Mouse (Mus musculus): ENCODE measurements around the gene Ksr1. TPM values are rescaled to one million over a fixed set of nuclear protein-coding genes. Genes with fewer than 3 reads are reported as not detected.
A peak's percentile ranks its signal among the peaks of the same experiment; 100 is the strongest.

Gene Ksr1
- polyA plus RNA-seq, 2 experiments from 2014 or later: 2.9 to 3.8 TPM

DNA sequence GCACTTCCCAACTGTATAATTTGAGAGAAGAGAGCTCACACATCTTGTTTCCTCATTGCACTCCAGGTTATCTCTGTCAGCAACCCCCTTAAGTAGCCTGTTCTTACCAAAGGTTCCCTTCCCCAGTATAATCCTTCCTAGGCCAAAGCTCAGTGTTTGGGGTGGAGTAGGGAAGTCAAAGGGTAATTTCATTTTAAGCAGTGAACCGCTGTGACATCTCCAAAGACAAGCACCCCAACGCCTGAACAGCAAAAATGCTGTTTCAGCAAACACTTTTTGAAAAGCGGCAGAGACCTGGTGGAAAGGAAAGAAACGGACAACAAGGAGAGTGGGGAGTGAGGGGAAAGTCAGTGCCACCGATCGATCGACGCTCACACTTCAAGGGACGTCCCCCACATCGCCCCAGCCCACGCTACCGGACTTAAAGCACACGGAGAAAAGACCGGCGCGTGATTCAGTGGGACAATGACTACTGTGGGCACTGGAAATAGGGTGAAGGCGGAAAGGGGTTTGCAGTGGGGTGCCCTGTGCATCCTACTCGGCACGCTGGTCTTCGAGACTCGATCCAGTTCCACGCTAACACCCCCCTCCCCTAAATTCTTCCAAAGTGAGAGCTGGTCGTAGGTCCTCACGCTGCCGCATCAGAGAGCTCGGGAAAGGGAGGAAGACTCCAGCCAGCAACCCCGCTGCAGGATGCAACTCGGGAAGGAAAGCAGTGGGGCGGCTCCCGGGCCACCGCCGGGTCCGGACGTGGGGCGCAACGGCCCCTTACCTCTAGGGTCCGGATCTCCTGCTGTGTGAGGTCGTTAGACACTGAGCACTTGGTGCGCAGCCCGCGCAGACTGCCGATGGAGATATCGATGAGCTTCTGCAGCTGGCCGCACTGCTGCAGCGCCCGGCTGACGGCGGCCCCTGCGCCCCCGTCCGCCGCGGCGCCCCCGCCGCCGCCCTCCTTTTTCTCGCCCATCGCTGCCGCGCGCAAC is 633 bp downstream of the Ksr1 start:
- ATAC-seq: peak; percentile 15

DNA sequence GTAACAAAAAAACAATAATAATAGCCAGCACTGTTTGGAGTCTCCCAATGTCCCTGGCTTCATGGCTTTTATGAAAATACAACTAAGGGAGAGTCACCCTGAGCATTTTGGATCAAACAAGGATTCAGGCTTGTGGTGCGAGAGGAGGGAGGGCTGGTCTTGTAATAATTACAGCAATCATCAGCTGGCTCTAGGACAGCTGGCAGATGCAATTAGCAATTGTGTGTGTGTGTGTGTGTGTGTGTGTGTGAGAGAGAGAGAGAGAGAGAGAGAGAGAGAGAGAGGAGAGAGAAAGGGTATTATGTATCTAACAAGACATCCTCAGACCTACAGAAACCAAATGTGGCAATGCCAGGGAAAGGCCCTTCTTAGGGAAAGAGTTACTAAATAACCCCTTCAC is 1.5 kb downstream of the Ksr1 start:
- no peak for ATAC-seq

DNA sequence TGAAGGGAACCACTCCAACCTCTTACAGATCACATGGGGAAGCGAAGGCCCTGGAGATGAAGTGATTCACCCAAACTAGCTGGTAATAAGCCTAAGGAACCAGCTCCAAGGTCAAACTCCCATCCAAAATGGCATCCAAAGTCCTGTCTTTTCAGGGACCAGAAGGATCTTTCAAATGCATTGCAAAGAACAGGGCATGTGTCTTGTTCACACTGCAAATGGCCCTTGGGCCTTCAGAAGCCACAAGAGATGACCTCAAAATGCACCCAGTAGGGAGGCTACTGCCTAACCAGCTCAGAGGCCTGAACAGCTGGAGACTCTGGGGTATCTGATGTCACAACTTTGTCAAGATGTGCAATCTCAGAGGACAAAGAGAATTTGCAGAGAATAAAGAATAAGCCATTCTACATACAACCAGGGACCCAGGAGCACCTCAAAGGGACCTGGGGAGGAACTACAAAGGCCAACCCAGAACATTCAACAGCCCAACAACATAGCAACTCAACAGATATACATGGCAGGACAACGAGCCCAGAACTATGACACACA is 2.1 kb downstream of the Ksr1 start:
- ATAC-seq: no peak

DNA sequence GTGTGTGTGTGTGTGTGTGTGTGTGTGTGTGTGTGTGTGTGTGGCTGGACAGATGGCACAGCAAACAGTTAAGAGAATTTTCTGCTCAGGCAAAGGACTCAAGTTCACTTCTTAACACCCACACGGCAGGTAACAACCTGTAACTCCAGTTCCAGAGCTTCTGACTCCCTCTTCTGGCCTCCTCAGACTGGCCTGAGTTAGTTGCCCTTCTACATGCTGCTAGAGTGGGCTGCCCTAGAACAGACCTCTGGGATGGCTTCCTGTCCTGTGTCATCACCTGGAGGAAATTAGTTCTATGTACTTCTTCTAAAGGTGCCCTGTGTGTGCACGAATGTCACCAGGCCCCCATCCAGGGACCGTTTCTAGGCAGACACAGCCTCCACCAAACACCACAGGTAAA is 2.9 kb downstream of the Ksr1 start:
- ATAC-seq: no peak

DNA sequence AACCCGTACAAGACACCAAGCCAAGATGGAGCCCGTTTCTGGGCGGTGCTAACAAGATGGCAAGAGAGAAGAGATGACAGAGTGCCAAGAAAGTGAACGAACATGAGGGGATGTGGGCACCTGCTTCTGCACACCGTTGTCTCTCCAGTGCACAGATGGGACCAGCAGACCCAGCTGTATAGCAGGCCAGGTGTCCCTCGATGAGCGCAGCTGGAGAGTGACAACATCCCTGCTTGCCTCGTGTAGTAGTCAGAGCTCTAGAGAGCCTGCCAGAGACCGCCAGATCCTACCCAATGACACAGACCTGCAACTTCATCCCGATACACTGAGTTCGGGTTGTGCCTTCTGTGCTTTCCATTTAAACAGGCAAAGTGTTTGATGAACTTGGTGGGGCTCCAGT is 3.8 kb downstream of the Ksr1 start:
- no peak for ATAC-seq

DNA sequence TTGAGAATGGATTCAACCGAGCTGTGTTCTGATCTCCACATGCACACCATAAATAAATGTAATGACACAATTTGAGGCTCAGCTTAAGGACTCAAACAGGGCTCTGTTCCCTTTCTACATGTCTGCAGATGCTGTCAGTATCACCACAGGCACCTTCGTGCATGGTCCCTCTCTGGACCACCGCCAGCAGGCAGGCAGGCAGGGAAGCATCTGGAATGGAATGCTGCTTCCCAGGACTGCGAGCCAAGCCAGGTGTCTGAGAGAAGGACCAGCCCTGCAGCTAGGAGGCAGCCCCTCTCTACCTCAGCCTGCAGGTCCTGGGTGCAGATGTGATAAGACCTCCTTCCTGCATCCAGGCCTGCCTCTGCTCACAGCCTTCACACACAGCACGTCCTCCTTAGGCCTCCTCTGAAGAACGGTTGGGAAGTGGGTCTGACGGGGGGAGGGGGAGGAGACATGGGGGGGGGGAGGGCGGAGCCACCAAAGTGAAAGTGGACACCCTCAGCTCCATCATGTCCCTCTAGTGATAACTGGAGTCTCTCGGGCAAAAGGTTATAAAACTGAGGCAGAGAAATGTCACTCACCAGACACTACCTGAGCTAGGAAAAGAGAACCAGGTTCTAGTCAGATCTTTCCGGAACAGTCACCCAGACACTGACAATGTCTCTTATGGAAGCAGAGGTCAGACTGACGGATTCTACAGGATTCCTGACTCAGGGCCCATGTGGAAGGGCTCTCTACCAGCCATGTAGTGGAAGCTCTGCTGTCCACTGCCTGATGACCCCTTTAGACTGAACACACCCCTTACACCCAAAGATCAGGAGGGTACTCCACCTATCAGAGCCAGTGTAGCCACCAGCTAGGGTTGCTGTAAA is 4.7 kb downstream of the Ksr1 start:
- no peak for ATAC-seq

DNA sequence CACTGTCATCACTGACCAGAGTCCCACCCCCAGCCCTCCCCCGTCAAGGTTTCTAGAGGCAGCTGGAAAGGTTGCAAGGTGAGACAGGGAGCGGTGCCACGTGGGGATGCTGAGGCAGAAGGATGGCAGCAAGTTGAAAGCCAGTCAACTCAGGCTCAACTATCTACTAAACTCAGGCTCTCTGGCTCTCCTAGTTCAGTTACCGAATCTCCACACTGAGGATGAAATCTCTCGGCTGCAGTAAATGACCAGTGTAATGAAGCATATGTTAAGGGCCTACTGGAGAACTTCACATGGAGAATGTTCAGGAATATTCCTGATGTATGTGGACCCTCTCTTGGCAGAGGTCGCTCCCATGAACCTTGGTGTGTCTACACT is 5.7 kb downstream of the Ksr1 start:
- ATAC-seq: no peak

DNA sequence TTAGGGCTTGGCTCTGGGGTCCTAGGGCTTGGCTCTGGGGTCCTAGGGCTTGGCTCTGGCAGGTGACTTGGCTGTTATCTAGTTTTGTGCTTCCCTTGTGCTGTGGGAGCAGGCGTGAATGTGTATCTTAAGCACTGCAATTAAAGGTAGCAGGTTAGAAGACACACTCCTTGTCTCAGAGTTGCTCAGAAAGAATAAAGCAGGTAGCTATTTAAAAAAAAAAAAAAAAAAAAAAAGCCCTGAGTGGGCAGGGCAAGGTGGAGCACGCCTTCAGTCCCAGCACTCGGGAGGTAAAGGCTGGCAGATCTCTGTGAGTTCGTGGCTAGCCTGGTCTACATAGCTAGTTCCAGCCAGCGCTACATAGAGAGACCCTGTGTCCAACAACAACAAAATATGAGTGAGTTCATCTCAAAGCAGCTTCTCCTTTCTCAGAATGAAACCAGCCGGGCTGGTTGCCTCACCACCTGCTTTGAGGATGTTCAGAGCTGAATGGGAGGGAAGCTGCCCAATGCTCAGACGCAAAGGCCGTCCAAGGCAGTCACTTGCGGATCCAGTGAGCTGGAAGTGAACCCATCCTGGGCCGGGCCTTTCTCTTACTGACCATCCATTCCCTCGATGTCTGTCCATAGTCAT is 6.2 kb downstream of the Ksr1 start:
- no peak for ATAC-seq

DNA sequence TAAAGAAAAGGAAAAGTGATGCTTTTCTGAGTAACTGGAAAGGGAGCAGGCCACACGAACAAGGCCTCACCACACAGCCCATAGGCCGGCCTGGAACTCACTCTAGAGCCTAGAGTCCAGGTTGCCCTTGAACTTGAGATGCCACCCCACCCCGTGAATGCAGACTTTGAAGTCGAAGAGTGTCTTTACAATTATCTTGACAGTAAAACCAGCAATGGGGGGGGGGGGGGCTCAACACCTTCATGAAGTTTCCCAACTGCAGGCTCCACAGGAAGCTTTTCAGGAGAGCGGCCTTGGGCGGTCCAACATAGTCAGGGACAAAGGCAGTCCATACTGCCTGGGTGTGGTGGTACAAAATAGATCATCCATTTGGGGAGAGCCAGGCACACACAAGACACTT is 7.6 kb downstream of the Ksr1 start:
- no peak for ATAC-seq

DNA sequence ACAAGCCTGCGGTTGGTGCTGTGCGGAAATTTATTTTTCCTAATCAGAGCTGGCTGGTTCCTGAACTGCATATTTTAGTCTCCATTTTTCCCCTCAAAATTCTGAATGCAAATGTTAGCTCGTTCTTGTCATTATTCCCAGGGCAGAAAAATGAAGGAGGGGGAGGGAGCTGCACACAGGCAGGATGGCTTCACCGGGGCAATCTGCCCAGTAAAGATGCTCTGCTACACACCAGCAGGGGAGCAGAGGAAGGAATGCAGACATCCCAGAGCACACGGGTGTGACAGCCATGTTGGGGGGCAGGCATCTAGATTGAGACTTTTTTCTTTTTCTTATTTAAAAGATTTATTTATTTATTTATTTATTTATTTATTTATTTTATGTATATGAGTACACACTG is 9.0 kb downstream of the Ksr1 start:
- no peak for ATAC-seq

DNA sequence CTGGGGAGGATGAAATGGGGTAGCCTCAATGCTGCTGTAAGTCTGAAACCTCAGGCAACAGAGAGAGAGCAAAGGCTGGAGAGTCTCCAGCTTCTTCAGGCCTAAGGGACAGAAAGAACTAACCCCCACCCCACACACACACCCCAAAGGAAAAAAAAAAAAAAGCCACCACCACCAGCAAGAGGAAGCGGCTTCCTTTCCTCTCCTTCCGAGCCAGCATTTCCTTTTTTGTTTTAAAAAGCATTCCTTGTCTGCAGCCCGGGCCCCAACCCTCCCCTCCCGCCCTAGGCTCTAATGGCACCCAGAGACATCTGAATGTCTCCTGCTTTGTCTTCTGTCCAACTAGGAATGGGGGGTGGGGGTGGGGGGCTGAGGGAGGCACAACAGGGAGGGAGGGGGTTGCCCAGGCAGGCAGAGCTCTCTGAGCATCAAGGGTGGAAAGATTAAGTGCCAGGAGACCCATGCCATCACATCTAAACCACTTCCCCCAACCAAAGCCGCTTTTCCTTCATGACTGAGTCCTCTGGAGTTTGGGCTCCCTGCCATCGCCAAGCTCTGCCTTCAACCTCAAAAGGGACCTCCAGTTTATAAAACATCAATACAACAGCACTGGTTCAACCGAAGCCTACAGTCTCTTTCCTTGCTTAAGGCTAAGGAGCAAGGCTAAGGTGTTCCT is 10.4 kb downstream of the Ksr1 start:
- ATAC-seq: no peak

DNA sequence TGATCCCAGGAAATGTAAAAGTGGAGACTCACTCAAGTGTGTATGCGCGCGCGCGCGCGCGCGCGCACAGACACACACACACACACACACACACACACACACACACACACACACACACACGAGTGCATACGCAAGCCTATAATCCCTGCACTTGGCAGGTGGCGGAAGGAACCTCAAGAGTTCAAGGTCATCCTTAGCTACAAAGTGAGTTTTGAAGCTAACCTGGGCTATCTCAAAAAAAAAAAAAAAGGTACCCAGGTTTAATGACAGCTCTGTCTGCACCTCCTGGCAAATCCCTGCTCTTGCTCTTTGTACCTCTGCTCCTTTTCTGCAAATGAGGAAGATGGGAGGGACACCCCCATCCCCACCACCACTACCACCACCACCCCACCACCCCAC is 11.1 kb downstream of the Ksr1 start:
- no peak for ATAC-seq

DNA sequence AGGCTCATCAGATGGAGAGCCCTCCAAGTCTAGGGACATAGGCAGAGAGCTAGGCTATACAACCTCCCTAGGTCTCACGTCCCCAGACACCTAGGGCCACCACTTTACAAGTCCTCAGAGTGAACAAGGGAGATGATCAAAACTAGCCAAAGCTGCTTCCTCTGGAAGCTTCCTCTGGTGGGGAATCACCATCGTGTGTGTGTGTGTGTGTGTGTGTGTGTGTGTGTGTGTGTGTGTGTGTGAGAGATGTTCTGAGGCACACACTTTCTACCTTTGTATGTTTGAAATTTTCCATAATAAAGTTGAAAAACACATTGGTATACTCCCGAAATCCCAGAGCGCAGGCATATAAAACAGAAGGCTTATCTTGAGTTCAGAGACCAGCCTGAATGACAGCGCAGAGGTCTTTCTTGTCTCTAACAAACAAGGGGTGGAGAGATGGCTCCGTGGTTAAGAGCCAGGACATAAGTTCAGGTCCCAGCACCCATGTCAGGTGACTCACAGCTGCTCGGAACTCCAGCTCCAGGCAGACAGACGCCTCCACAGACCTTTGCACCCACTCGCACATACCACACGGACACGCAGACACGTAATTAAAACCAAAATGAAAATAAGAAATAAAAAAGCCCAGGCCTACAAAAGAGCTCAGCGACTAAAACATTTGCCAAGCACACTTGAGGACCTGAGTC is 11.6 kb downstream of the Ksr1 start:
- ATAC-seq: no peak

DNA sequence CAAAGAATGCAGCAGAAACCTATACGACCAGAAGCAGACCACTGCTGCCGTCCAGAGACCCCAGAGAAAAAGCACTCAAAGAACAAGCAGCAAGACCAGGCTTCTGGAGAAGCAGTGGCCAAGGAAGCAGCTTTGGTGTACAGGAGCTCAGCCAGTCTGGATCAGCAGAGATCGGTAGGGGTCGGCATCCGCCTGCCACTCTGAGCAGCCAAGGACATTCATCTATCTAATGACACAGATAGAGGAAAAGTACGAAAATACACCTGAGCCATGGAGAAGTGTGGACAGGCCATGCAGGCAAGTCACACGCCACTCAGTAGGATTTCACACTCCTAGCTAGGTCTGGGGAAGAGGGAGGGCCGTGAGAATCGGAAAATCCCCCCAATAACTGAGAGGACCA is 12.2 kb downstream of the Ksr1 start:
- no peak for ATAC-seq

DNA sequence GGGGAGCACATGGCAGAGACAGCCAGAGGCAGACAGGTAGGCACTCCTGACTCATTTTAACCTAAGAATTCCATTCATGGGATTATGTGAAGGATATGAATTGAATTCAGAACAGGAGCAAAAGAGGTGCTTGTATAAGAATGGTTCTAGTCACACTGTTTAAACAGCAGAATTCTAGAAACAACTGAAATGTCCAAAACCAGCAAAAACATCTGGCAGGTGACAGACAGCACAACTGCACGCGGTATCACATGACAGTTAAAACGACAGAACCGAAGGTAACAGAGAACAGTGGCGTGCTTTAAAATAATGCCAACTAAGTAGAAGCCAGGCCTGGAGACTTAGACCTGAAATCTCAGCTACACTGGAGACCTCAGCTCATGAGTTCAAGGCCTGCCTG is 13.2 kb downstream of the Ksr1 start:
- ATAC-seq: no peak

DNA sequence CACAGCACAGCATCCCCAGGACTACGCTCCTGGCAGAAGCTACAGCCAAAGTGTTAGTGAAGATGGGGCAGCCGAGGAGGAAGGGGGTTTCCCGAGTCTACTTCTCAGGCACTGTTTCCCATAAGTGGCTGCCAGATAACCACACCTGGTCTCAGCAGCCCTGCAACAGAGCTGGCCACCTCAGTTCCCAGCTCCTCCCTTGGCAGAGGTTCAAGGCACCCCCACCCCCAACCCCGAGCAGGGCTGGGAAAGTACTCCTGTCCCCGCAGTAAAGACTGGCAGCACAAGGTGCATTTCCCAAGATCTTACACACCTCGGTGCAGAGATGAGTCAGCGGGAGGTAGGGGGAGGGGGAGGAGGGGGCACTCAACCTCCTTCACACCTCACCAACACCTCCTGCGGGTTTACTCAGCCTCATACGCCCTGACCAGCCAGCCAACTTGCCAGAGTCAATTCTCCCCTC is 14.2 kb downstream of the Ksr1 start:
- peak; percentile 51 for ATAC-seq

DNA sequence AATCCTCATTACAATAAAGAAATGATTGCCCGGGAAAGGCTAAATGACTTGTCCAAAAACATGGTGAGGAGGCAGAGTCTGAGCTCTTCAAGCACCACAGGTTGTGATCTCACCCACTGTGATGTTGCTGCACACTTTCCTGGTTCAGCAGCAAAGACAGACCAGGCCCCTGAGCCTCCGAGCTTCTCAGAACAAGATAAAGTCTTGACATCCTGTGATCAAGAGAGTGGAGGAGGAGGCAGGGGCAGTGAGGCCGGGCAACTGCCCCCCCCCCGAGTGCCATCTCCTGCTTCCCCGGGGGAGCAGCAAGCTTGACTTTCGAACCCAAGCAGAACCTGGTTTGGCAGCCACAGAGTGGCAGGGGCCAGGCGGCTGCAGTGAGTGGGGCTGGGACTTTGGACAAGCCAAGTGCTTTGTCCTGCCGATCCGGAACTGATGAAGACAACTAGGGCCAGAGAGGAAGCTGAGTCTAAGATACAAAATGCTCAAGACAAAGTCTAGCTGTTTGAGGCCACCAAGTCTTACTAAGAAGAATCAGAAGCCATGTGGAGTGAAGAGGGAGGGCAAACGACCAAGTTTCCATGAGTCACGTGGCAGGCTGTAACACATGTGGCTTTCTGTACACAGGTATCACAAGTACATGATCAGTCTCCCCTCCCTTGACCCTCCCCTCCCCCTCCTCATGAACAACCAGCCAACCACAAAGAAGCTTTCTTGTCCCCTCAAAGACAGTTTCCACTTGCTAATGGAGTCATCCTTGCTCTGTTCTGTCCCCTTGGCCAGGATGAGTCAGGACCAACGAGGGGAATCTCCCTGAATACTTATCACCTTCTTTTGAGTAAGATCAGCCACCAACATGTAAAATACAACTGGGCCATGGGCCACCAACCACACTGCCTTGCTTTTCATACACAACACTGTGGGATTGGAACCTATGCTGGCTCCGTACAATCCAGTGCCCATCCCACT is 16.5 kb downstream of the Ksr1 start:
- peak; percentile 62 for ATAC-seq

DNA sequence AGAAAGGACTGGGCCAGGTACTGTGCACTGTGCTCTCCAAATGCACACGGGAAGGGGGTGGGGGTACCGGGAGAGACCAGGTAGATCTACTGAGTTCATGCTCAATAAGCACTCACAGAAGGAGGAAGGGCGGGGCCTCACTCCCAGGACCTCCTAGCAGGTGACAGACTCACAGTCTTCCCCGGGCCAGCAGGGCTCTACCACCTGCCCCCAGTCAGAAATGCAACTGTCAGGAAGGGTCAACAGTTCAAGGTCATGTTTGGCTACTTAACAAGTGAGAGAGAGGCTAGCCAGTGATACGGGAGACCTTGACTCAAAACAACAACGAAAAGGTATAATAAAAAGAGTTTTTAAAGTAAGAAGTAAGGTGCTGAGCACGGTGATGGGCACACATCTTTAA is 18.0 kb downstream of the Ksr1 start:
- no peak for ATAC-seq

DNA sequence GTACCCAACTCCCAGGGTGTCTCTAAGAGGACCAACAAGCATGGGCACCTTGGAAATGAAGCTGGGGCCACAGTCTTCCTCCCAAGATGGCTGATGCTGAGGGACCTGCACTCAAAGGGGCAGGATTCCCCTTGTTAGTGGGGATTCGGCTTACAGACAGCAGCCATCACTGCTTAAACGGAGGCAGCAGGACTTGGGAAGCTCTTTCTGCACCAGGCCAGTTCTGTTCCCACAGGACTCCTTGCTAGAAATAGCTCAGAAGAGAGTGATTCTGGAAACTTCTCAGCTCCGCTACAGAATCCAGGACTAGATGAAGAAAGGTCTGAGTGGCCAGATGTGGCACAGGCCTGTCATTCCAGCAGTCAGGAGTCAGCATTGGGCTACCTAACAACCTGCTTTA is 19.2 kb downstream of the Ksr1 start:
- no peak for ATAC-seq

DNA sequence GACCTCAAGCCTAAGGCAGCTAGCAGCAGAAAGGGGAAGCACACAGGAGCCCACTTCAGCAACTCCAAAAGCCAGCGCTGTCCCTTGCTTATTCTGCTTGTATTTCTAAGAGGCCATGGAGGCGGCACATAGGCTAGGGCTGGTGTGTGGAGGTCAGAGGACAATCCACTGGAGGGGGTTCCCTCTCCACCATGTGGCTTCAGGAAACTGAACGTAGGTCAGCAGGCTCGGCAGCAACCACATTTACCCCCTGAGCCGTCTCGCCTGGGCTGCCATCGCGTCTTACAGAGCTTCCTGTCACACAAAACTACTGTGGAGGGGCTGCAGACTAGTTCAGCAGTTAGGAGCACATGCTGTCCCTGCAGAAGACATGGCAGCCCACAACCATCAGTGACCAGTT is 20.4 kb downstream of the Ksr1 start:
- ATAC-seq: no peak
